Mouse (Mus musculus): ENCODE results near the gene Lce3c.

Gene Lce3c

GRCm38 (mm10) chr3:92944186-92944585 lies at the start of gene Lce3c:
Gene Lce3c (plus strand): TSS chr3:92944486.
- DNase-seq = no peak

DNA sequence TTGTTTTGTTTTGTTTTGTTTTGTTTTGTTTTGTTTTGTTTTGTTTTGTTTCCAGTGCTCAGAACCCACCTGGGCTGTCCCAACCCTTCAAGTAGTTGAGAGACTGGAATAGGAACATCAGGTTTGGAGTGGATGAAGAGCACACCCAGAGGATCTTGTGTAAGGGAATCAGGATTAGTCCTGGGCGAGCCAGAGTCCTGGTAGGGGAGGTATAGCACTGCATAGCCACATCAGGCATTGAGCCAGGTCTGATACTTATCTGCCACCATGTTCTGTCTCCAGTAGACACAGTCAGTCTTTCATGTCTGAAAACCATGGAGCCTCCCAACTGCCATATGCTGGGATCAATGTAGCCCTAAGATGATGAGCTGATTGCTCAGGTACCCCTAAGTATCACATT lies 49.8 kb upstream of the Lce3c start:
- DNase-seq = no peak

DNA sequence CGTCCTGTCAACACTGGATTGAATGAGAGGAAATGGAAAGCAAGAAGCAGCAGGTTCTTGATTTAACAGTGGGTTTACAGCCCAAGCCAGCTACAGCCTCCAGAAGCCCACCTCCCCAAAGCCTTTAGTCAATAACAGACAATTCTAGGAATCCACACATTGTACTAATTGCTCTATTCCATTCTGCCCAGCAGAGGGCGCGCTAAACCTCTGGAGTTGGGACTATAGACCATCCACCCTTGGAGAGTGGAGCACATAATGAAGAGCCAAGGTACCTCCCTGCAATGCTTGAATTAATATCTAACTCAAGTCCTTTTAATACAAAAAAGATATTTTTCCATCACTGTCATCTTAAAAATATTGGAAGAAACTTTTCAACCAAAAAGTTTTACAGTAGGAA lies 41.3 kb upstream of the Lce3c start:
- no peak for DNase-seq

- no peak for DNase-seq
These were observed 40.6 kb upstream of the Lce3c start for GRCm38 (mm10) chr3:92903640-92904039.

DNA sequence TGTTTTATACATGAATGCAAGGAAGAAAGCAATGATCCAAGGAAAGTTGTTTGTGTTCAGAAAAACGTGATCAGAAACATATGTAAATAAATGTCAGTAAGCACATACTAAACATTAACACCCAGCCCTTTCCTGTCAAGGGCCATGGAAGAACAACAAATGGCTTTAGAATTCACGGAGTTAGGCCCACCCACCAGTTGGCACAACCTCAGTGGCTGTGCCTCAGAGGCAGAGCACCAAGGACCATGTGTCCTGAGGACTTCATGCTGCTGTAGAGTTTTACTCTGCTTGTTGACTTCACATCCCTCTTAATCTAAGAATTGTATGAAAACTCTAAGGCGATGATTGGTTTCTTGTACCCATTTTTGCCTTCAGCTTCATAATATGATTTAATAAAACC lies 39.1 kb upstream of the Lce3c start:
- no peak for DNase-seq

GRCm38 (mm10) chr3:92907571-92907970 lies 36.7 kb upstream of the Lce3c start:
- no peak for DNase-seq

DNA sequence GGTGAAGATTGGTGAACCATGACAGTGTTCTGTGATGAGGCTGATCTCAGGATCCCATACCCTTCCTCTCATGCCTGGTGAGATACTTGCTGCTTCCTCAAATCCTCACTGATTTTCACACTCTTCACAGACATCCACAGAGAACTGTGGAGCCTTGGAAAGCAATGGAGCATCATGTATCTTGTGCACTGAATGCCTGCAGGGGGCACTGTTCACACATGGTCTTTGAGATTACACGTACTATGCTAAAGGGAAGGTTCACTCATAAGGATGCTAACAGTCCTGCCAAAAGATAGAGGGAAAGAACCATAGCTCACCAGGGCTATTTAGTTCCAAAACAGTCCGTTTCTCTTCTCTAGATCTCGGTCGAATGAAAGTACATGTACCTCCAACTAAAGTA lies 23.9 kb upstream of the Lce3c start:
- no peak for DNase-seq

- DNase-seq = no peak
These were observed 18.2 kb upstream of the Lce3c start, which contains the start of gene Lce3a for GRCm38 (mm10) chr3:92926130-92926529. Gene Lce3a (minus strand): TSS chr3:92926230.

DNA sequence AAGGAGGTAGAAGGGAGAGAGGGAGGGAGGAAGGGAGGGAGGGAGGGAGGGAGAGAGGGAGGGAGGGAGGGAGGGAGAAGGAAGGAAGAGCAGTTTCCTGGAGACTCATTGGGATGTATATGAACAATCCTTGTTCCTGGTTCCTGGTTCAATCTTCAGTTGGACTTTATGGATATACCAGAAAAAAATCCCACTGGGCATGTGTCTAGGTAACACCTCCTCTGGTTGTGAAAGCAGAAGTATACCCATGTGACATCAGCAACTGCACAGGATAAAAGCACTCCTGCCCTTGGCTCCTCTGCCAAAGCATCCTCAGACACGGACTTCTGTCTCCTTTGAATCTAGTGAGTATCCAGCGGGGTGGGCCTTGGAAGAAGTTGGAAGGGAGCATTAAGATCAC lies 11.6 kb upstream of the Lce3c start, which contains the start of gene Lce3b:
Gene Lce3b (plus strand): TSS at position 301 of the 400 bp plus-strand sequence.
- no peak for DNase-seq

- DNase-seq = no peak
These were observed 12.8 kb downstream of the Lce3c start, which contains the start of gene Lce3d for GRCm38 (mm10) chr3:92957090-92957489. Gene Lce3d (plus strand): TSS chr3:92957390.

DNA sequence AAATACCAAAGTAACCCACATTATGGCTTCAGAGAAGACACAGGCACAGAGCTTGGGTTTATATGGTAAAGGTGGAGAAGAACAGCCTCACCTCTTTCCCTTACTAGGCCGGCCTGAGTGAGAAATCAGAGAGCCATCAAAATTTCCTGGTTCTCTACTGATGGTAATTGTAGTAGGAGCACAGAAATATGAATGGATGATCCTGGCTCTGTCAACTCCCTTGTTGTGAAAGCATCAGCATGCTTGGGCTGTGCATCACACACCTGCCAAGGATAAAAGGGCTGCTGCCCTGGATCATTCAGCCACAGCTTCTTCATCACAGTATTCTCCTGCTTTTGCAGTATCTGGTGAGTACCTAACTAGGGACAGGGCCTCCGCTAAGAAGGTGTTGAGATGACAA lies 22.5 kb downstream of the Lce3c start, which contains the start of gene Lce3e:
Gene Lce3e (plus strand): TSS at position 301 of the 400 bp plus-strand sequence.
- no peak for DNase-seq

- no peak for DNase-seq
These were observed 34.2 kb downstream of the Lce3c start for GRCm38 (mm10) chr3:92978484-92978883.

GRCm38 (mm10) chr3:92991926-92992325 lies 47.6 kb downstream of the Lce3c start, which contains the start of gene Lce3f:
Gene Lce3f (plus strand): TSS chr3:92992226.
- no peak for DNase-seq
